Mouse (Mus musculus) heart, postnatal 0 days (tissue): ENCODE data around the gene Radil.

Experiments used
- CTCF ChIP-seq: IDR thresholded peaks from 2 replicates; pipeline ENCODE4 v1.5.1; 2016; ENCODE audit warnings: antibody characterized with exemption, control low read depth, low read depth
- EP300 ChIP-seq: IDR thresholded peaks from 2 replicates; pipeline ENCODE4 v1.6.1; 2016; ENCODE audit warnings: antibody characterized with exemption, low read depth

- TF ChIP-seq CTCF (no peak), EP300 (no peak)
These were observed 9.4 kb upstream of the Radil start for GRCm38 (mm10) chr5:142560261-142560660.
